Mouse (Mus musculus): ENCODE results near the gene Pax2. TPM values are rescaled to one million over a fixed set of nuclear protein-coding genes. Genes with fewer than 3 reads are reported as not detected.

Pax2 gene
- polyA plus RNA-seq, 1 experiment from 2014 or later, result 0.07 TPM

DNA sequence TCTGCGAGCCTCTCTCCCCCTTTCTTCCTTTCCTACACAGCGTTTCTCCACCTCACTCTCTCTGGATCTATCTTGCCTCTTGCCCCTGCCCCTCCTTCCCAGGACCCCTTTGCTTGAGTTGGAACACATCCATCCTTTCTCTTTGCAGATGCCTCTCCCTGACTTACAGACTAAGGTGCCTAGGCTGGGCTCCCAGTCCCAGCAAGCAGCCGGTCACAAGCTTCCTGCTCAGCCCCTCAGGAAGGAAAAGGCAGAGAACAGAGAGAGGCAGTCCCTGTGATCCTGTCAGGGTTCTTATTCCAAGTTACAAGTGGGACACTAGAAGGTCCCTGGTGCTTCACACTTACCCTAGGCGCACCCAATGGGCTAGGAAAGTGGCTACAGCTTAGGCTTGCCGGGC, 7.6 kb upstream of the Pax2 start:
- H3K27me3 ChIP-seq (ENCODE audit: insufficient read depth, low read length), result peaks cover 100% of the 10 kb centered on the region
- TF ChIP-seq CTCF (IDR thresholded peaks at IDR 0.05; ENCODE audit: low read depth), result no peak
- H3K4me3 ChIP-seq (ENCODE audit: low read depth, low read length), result no peak overlapping the region
- no peaks in the 10 kb centered on the region for H3K36me3 ChIP-seq (ENCODE audit: insufficient read depth)
- H3K4me1 ChIP-seq (ENCODE audit: insufficient read depth), result no peaks in the 10 kb centered on the region
- H3K4me2 ChIP-seq, result no peak overlapping the region
- no peak for ATAC-seq (ENCODE audit: insufficient read depth)
- no peaks in the 10 kb centered on the region for H3K9me3 ChIP-seq (ENCODE audit: low read depth, low read length)
- DNase-seq, result no peak
- WGBS, result 4% methylated on average over 5 of the region's 5 CpGs
- no peak overlapping the region for H3K27ac ChIP-seq (ENCODE audit: low read depth)
- no peak overlapping the region for H3K9ac ChIP-seq

- Histone ChIP-seq H3K27me3 (ENCODE audit: insufficient read depth, low read length) (peaks cover 100% of the 10 kb centered on the region), H3K4me3 (ENCODE audit: low read depth, low read length) (no peak overlapping the region), H3K36me3 (ENCODE audit: insufficient read depth) (no peaks in the 10 kb centered on the region), H3K9ac (no peak overlapping the region), H3K4me2 (no peak overlapping the region), H3K4me1 (ENCODE audit: insufficient read depth) (no peaks in the 10 kb centered on the region), H3K9me3 (ENCODE audit: low read depth, low read length) (no peaks in the 10 kb centered on the region), H3K27ac (ENCODE audit: low read depth) (no peak overlapping the region)
- TF ChIP-seq CTCF (IDR thresholded peaks at IDR 0.05; ENCODE audit: low read depth), result no peak
- ATAC-seq (ENCODE audit: insufficient read depth), result no peak
- DNase-seq, result no peak
- 4% methylated on average over 18 of the region's 18 CpGs for WGBS
Observed at GRCm38 (mm10) chr19:44749061-44749990, 6.5 kb upstream of the Pax2 start.

DNA sequence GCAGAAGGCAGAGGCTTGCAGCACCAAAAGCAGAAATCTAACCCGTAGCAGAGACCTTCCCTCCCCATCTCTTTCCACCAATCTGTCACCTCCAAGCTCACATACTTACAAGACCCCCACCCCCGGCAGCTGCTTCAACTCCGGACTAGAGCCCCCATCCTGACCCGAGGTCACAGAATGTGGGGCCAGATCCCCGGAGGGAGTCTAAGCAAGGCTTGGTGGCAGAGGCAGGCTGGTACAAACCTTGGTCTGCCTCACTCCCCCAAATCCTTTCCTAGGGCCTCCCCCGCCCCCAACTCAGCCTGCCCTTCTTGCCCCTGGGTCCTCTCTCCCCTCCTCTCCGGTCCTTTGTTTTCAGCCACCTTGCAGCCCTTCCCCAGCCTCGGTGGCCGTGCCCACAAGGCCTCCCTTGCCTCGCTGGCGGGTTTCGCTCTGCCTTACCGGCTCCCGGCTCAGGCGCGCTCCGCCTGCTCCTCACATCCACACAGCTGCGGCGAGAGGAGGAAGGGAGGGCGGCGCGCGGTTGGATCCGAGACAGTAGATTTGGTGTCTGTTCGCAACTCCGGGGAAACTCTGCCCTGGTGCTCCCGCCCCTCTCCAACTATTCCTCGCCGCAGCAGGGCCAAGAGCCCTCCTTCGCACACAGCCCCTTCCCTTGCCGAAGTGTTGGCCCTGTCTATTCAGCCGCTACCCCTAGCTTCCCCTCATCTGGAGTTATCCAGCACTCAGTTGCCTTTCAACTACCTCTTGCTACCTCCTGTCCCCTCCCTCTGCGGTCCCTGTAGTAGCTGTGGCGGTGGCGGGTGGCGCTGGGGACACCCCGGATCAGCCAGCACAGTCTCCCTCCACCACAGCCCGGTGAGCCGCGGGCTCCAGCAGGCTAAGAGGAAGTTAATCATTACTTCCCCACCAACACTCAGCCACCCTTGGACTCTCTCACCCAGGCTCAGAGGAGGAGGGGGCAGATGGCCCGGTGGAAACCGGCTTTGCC, 5.5 kb upstream of the Pax2 start:
- WGBS, result under 1% methylated on average over 42 of the region's 42 CpGs
- ATAC-seq (ENCODE audit: insufficient read depth), result peak; percentile 67
- Histone ChIP-seq H3K9ac (0 out of 2 replicates have a peak overlapping the region, but pooled peaks have one; percentile 20), H3K9me3 (ENCODE audit: low read depth, low read length) (no peaks in the 10 kb centered on the region), H3K27ac (ENCODE audit: low read depth) (no peak overlapping the region), H3K4me1 (ENCODE audit: insufficient read depth) (no peaks in the 10 kb centered on the region), H3K4me3 (ENCODE audit: low read depth, low read length) (peak overlapping the region; percentile 22), H3K4me2 (peak overlapping the region; percentile 50), H3K27me3 (ENCODE audit: insufficient read depth, low read length) (peaks cover 100% of the 10 kb centered on the region), H3K36me3 (ENCODE audit: insufficient read depth) (no peaks in the 10 kb centered on the region)
- TF ChIP-seq CTCF (IDR thresholded peaks at IDR 0.05; ENCODE audit: low read depth), result no peak
- peak; percentile 60 for DNase-seq

GRCm38 (mm10) chr19:44751042-44751441, 4.8 kb upstream of the Pax2 start:
- Histone ChIP-seq H3K4me3 (ENCODE audit: low read depth, low read length) (0 out of 2 replicates have a peak overlapping the region, but pooled peaks have one; percentile 22), H3K9ac (no peak overlapping the region), H3K27ac (ENCODE audit: low read depth) (no peak overlapping the region), H3K27me3 (ENCODE audit: insufficient read depth, low read length) (peaks cover 100% of the 10 kb centered on the region), H3K36me3 (ENCODE audit: insufficient read depth) (no peaks in the 10 kb centered on the region), H3K4me2 (peak overlapping the region; percentile 50; the same call in 1 of the 2 replicates), H3K9me3 (ENCODE audit: low read depth, low read length) (no peaks in the 10 kb centered on the region), H3K4me1 (ENCODE audit: insufficient read depth) (no peaks in the 10 kb centered on the region)
- DNase-seq (no peak), ATAC-seq (ENCODE audit: insufficient read depth) (no peak)
- WGBS, result under 1% methylated on average over 9 of the region's 9 CpGs
- TF ChIP-seq CTCF (IDR thresholded peaks at IDR 0.05; ENCODE audit: low read depth), result no peak

GRCm38 (mm10) chr19:44751551-44751950, 4.3 kb upstream of the Pax2 start:
- 6% methylated on average over 3 of the region's 3 CpGs for WGBS
- Histone ChIP-seq H3K4me3 (ENCODE audit: low read depth, low read length) (no peak overlapping the region), H3K9me3 (ENCODE audit: low read depth, low read length) (no peaks in the 10 kb centered on the region), H3K36me3 (ENCODE audit: insufficient read depth) (no peaks in the 10 kb centered on the region), H3K27me3 (ENCODE audit: insufficient read depth, low read length) (peaks cover 100% of the 10 kb centered on the region), H3K4me2 (no peak overlapping the region), H3K27ac (ENCODE audit: low read depth) (no peak overlapping the region), H3K9ac (no peak overlapping the region), H3K4me1 (ENCODE audit: insufficient read depth) (0 out of 2 replicates have a peak, but pooled peaks cover 3% of the 10 kb centered on the region)
- ATAC-seq (ENCODE audit: insufficient read depth) (no peak), DNase-seq (no peak)
- no peak for TF ChIP-seq CTCF (IDR thresholded peaks at IDR 0.05; ENCODE audit: low read depth)

GRCm38 (mm10) chr19:44752056-44752940, 3.5 kb upstream of the Pax2 start:
- 0 out of 2 replicates have a peak, but pooled peaks cover 5% of the 10 kb centered on the region for H3K4me1 ChIP-seq (ENCODE audit: insufficient read depth)
- no peak overlapping the region for H3K9ac ChIP-seq
- WGBS, result 1% methylated on average over 31 of the region's 31 CpGs
- H3K27ac ChIP-seq (ENCODE audit: low read depth), result no peak overlapping the region
- H3K36me3 ChIP-seq (ENCODE audit: insufficient read depth), result no peaks in the 10 kb centered on the region
- H3K4me2 ChIP-seq, result no peak overlapping the region
- no peak for TF ChIP-seq CTCF (IDR thresholded peaks at IDR 0.05; ENCODE audit: low read depth)
- no peaks in the 10 kb centered on the region for H3K9me3 ChIP-seq (ENCODE audit: low read depth, low read length)
- H3K4me3 ChIP-seq (ENCODE audit: low read depth, low read length), result no peak overlapping the region
- no peak for ATAC-seq (ENCODE audit: insufficient read depth)
- H3K27me3 ChIP-seq (ENCODE audit: insufficient read depth, low read length), result peaks cover 100% of the 10 kb centered on the region
- DNase-seq, result no peak
